Mouse (Mus musculus): Measurements from ENCODE around the gene Mfap3. TPM values are rescaled to one million over a fixed set of nuclear protein-coding genes. Genes with fewer than 3 reads are reported as not detected.

Mfap3 gene
- polyA plus RNA-seq, 1 experiment from 2014 or later = 63.8 TPM

- Histone ChIP-seq H3K27me3 (replicated peaks; ENCODE audit: control insufficient read depth, insufficient read depth, low read length) (no peaks in the 10 kb centered on the region), H3K9ac (replicated peaks; ENCODE audit: low read depth, low read length) (peak overlapping the region; percentile 32; the same call in 1 of the 2 replicates), H3K4me1 (replicated peaks; ENCODE audit: control insufficient read depth, insufficient read depth, low read length) (peaks cover 14% of the 10 kb centered on the region), H3K27ac (ENCODE audit: low read length) (peak overlapping the region; percentile 44), H3K36me3 (ENCODE audit: control insufficient read depth, insufficient read depth) (no peaks in the 10 kb centered on the region), H3K4me3 (replicated peaks; ENCODE audit: low read length) (no peak overlapping the region), H3K9me3 (ENCODE audit: control insufficient read depth, low read length) (peaks cover 5% of the 10 kb centered on the region), H3K4me2 (ENCODE audit: low read length) (no peak overlapping the region)
- 16% methylated on average over 18 of the region's 18 CpGs for WGBS
- ATAC-seq = 0 out of 2 replicates have a peak, but pooled peaks have one; percentile 36
Measured at GRCm38 (mm10) chr11:57566091-57567035, 47.9 kb downstream of the Mfap3 start.

GRCm38 (mm10) chr11:57568950-57569490 lies 50.6 kb downstream of the Mfap3 start:
- WGBS = 98% methylated on average over 2 of the region's 2 CpGs
- H3K4me2 ChIP-seq (ENCODE audit: low read length) = no peak overlapping the region
- peaks cover 18% of the 10 kb centered on the region for H3K4me1 ChIP-seq (replicated peaks; ENCODE audit: control insufficient read depth, insufficient read depth, low read length)
- H3K27ac ChIP-seq (ENCODE audit: low read length) = no peak overlapping the region
- H3K27me3 ChIP-seq (replicated peaks; ENCODE audit: control insufficient read depth, insufficient read depth, low read length) = no peaks in the 10 kb centered on the region
- no peak for ATAC-seq
- H3K9ac ChIP-seq (replicated peaks; ENCODE audit: low read depth, low read length) = no peak overlapping the region
- no peaks in the 10 kb centered on the region for H3K36me3 ChIP-seq (ENCODE audit: control insufficient read depth, insufficient read depth)
- H3K4me3 ChIP-seq (replicated peaks; ENCODE audit: low read length) = no peak overlapping the region
- peaks cover 5% of the 10 kb centered on the region for H3K9me3 ChIP-seq (ENCODE audit: control insufficient read depth, low read length)

GRCm38 (mm10) chr11:57571035-57571434 lies 52.6 kb downstream of the Mfap3 start:
- no peak overlapping the region for H3K4me3 ChIP-seq (replicated peaks; ENCODE audit: low read length)
- WGBS = 79% methylated on average over 3 of the region's 3 CpGs
- no peak overlapping the region for H3K4me2 ChIP-seq (ENCODE audit: low read length)
- no peak overlapping the region for H3K9ac ChIP-seq (replicated peaks; ENCODE audit: low read depth, low read length)
- peaks cover 13% of the 10 kb centered on the region; the same call in 1 of the 2 replicates for H3K4me1 ChIP-seq (replicated peaks; ENCODE audit: control insufficient read depth, insufficient read depth, low read length)
- H3K27me3 ChIP-seq (replicated peaks; ENCODE audit: control insufficient read depth, insufficient read depth, low read length) = no peaks in the 10 kb centered on the region
- ATAC-seq = no peak
- no peaks in the 10 kb centered on the region for H3K36me3 ChIP-seq (ENCODE audit: control insufficient read depth, insufficient read depth)
- peaks cover 5% of the 10 kb centered on the region for H3K9me3 ChIP-seq (ENCODE audit: control insufficient read depth, low read length)
- H3K27ac ChIP-seq (ENCODE audit: low read length) = no peak overlapping the region

GRCm38 (mm10) chr11:57573686-57574274 lies 55.3 kb downstream of the Mfap3 start:
- Histone ChIP-seq H3K27me3 (replicated peaks; ENCODE audit: control insufficient read depth, insufficient read depth, low read length) (no peaks in the 10 kb centered on the region), H3K4me1 (replicated peaks; ENCODE audit: control insufficient read depth, insufficient read depth, low read length) (peaks cover 10% of the 10 kb centered on the region), H3K4me2 (ENCODE audit: low read length) (no peak overlapping the region), H3K4me3 (replicated peaks; ENCODE audit: low read length) (no peak overlapping the region), H3K36me3 (ENCODE audit: control insufficient read depth, insufficient read depth) (no peaks in the 10 kb centered on the region), H3K9me3 (ENCODE audit: control insufficient read depth, low read length) (peaks cover 5% of the 10 kb centered on the region), H3K27ac (ENCODE audit: low read length) (peak overlapping the region; percentile 41; the same call in 1 of the 2 replicates), H3K9ac (replicated peaks; ENCODE audit: low read depth, low read length) (no peak overlapping the region)
- peak; percentile 45; the same call in 1 of the 2 replicates for ATAC-seq
- WGBS = 50% methylated on average over 14 of the region's 14 CpGs

GRCm38 (mm10) chr11:57576871-57577515 lies 58.5 kb downstream of the Mfap3 start:
- ATAC-seq = peak; percentile 83

GRCm38 (mm10) chr11:57582818-57583635 lies 64.6 kb downstream of the Mfap3 start:
- WGBS = 1% methylated on average over 10 of the region's 10 CpGs
- 0 out of 2 replicates have a peak, but pooled peaks cover 2% of the 10 kb centered on the region for H3K27me3 ChIP-seq (replicated peaks; ENCODE audit: control insufficient read depth, insufficient read depth, low read length)
- peak; percentile 86 for ATAC-seq
- peak overlapping the region; percentile 24 for H3K27ac ChIP-seq (ENCODE audit: low read length)
- H3K36me3 ChIP-seq (ENCODE audit: control insufficient read depth, insufficient read depth) = no peaks in the 10 kb centered on the region
- H3K4me2 ChIP-seq (ENCODE audit: low read length) = no peak overlapping the region
- no peak overlapping the region for H3K9ac ChIP-seq (replicated peaks; ENCODE audit: low read depth, low read length)
- no peak overlapping the region for H3K4me3 ChIP-seq (replicated peaks; ENCODE audit: low read length)
- peaks cover 20% of the 10 kb centered on the region for H3K4me1 ChIP-seq (replicated peaks; ENCODE audit: control insufficient read depth, insufficient read depth, low read length)
- H3K9me3 ChIP-seq (ENCODE audit: control insufficient read depth, low read length) = no peaks in the 10 kb centered on the region

More at GRCm38 (mm10) chr11:57576871-57577515, 58.5 kb downstream of the Mfap3 start:
- Histone ChIP-seq H3K27ac (ENCODE audit: low read length) (peak overlapping the region; percentile 63), H3K27me3 (replicated peaks; ENCODE audit: control insufficient read depth, insufficient read depth, low read length) (no peaks in the 10 kb centered on the region), H3K4me2 (ENCODE audit: low read length) (no peak overlapping the region), H3K4me3 (replicated peaks; ENCODE audit: low read length) (no peak overlapping the region), H3K36me3 (ENCODE audit: control insufficient read depth, insufficient read depth) (no peaks in the 10 kb centered on the region), H3K9me3 (ENCODE audit: control insufficient read depth, low read length) (no peaks in the 10 kb centered on the region), H3K4me1 (replicated peaks; ENCODE audit: control insufficient read depth, insufficient read depth, low read length) (peaks cover 10% of the 10 kb centered on the region), H3K9ac (replicated peaks; ENCODE audit: low read depth, low read length) (no peak overlapping the region)
- 39% methylated on average over 6 of the region's 6 CpGs for WGBS

Other genes with a start within 250 kb of the Mfap3 start
- gene Fam114a2, start within 50 bp of the Mfap3 start, polyA plus RNA-seq (2015; fragmentation: Nextera tagmentation; extraction: Ambion mirVana) = 111 TPM in 2 replicates
- 12.8 and 13.3 TPM in 2 replicates for gene Galnt10, start 126.8 kb downstream of the Mfap3 start, polyA plus RNA-seq (2015; fragmentation: Nextera tagmentation; extraction: Ambion mirVana)